Mouse (Mus musculus) erythroblast, embryonic 14.5 days (primary cell): Measurements from ENCODE around the gene Olfr1441.

ENCODE experiments used
- GATA1 ChIP-seq: IDR thresholded peaks from 2 replicates; pipeline ENCODE4 v1.6.1; 2012; ENCODE audit warnings: low read length, inconsistent platforms, mixed read lengths
- TAL1 ChIP-seq: IDR thresholded peaks from 3 replicates; pipeline ENCODE4 v1.6.1; 2012; ENCODE audit warnings: low read length, inconsistent platforms, mixed read lengths

DNA sequence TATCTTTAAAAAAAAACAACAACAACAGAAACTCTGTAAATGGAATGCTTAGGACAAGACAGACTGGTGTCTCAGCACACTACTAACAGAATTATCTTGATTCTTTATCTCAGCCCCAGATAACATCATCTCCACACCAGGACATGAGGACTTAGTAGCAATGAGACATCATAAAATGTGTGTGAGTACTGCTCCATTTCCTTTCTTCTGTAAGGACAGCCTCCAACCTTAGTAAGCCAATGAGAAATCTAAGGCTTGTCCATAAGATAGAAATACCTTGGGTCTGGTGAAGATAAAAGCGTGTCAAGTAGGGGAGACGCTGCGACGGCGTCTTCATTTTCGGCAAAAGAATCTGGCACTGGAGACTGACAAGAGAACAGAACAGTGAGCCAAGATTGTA is 10.4 kb downstream of the Olfr1441 start, which contains the start of gene Pfpl:
- TF ChIP-seq GATA1, result no peak
- no peak for TF ChIP-seq TAL1
